Mouse (Mus musculus) MEL (cell line): ENCODE results near the gene Naa40. TPM values are rescaled to one million over a fixed set of nuclear protein-coding genes. Genes with fewer than 3 reads are reported as not detected.
A peak's percentile ranks its signal among the peaks of the same experiment; 100 is the strongest.

Experiments used
- DNase-seq: peaks from one replicate; pipeline ENCODE4 v3.0.0; 2011; ENCODE audit warnings: low read depth, low spot score
- H3K27ac ChIP-seq: 2 replicates; pipeline ENCODE4 v1.5.1; 2012; ENCODE audit warnings: low read depth, mild to moderate bottlenecking, control low read depth, low read length, moderate library complexity; ENCODE audit not compliant: control insufficient read depth
- H3K27me3 ChIP-seq, 2 experiments: fragments of 150-350 bp in 1 of 2; sonication (generic) in 1 of 2; 2 replicates each; pipeline ENCODE4 v1.6.1; 2012; ENCODE audit warnings: low read length in 2 of 2, mild to moderate bottlenecking in 2 of 2, improper control_type of control experiment in 1 of 2, moderate library complexity in 1 of 2; ENCODE audit not compliant: insufficient read depth in 2 of 2, control insufficient read depth in 1 of 2
- H3K36me3 ChIP-seq, 2 experiments: 2 replicates each; pipeline ENCODE4 v1.6.1; 2012 to 2014; ENCODE audit warnings: low read length in 2 of 2, improper control_type of control experiment in 1 of 2, inconsistent platforms in 1 of 2, mild to moderate bottlenecking in 1 of 2; ENCODE audit not compliant: insufficient read depth in 2 of 2, control insufficient read depth in 1 of 2
- H3K4me1 ChIP-seq, 2 experiments: fragments of 150-350 bp in 1 of 2; sonication (generic) in 1 of 2; 2 replicates each; pipeline ENCODE4 v1.6.1; 2012; ENCODE audit warnings: low read length in 2 of 2, improper control_type of control experiment in 1 of 2, mild to moderate bottlenecking in 1 of 2; ENCODE audit not compliant: insufficient read depth in 2 of 2, control insufficient read depth in 1 of 2
- H3K4me3 ChIP-seq, 2 experiments: fragments of 150-350 bp in 1 of 2; sonication (generic) in 1 of 2; 2 replicates each; pipeline ENCODE4 v1.5.1; 2012; ENCODE audit warnings: low read depth in 2 of 2, low read length in 2 of 2, mild to moderate bottlenecking in 2 of 2, moderate library complexity in 2 of 2, control low read depth in 1 of 2, improper control_type of control experiment in 1 of 2; ENCODE audit not compliant: control insufficient read depth in 1 of 2, insufficient read depth in 1 of 2
- H3K79me2 ChIP-seq: 2 replicates; pipeline ENCODE4 v1.6.1; 2012; ENCODE audit warnings: mild to moderate bottlenecking, low read length, moderate library complexity; ENCODE audit not compliant: control insufficient read depth, poor library complexity, insufficient read depth
- H3K9ac ChIP-seq: 2 replicates; pipeline ENCODE4 v1.6.1; 2012; ENCODE audit warnings: low read depth, mild to moderate bottlenecking, control low read depth, low read length, moderate library complexity; ENCODE audit not compliant: control insufficient read depth, poor library complexity, severe bottlenecking
- H3K9me3 ChIP-seq: fragments of 150-350 bp; sonication (generic); replicated peaks from 2 replicates; pipeline ENCODE4 v1.6.1; 2012; ENCODE audit warnings: mild to moderate bottlenecking, low read length, improper control_type of control experiment, moderate library complexity; ENCODE audit not compliant: insufficient read depth
- BHLHE40 ChIP-seq: IDR thresholded peaks from 2 replicates; pipeline ENCODE4 v1.6.1; 2012; ENCODE audit warnings: low read depth, mild to moderate bottlenecking, inconsistent platforms, low read length, improper control_type of control experiment, borderline replicate concordance
- CHD1 ChIP-seq: IDR thresholded peaks from 2 replicates; pipeline ENCODE4 v1.6.1; 2012; ENCODE audit warnings: low read depth, mild to moderate bottlenecking, inconsistent platforms, low read length, improper control_type of control experiment
- CHD2 ChIP-seq: IDR thresholded peaks from 2 replicates; pipeline ENCODE4 v1.6.1; 2011; ENCODE audit warnings: low read length, improper control_type of control experiment
- CTCF ChIP-seq, 3 experiments: IDR thresholded peaks in 2 of 3; conservative IDR thresholded peaks in 1 of 3; 2 replicates each; pipeline ENCODE4 v1.5.1; 2011 to 2012; ENCODE audit warnings: low read length in 3 of 3, low read depth in 2 of 3, mild to moderate bottlenecking in 2 of 3, improper control_type of control experiment in 1 of 3, inconsistent platforms in 1 of 3, mixed read lengths in 1 of 3, moderate library complexity in 1 of 3; ENCODE audit not compliant: control insufficient read depth in 1 of 3, insufficient read depth in 1 of 3, poor library complexity in 1 of 3, severe bottlenecking in 1 of 3
- E2F4 ChIP-seq: IDR thresholded peaks from 2 replicates; pipeline ENCODE4 v1.6.1; 2011; ENCODE audit warnings: low read depth, low read length, improper control_type of control experiment, borderline replicate concordance
- ELF1 ChIP-seq: IDR thresholded peaks from 2 replicates; pipeline ENCODE4 v1.6.1; 2014; ENCODE audit warnings: low read depth, mild to moderate bottlenecking, inconsistent platforms, low read length, improper control_type of control experiment, moderate library complexity
- EP300 ChIP-seq, 2 experiments: IDR thresholded peaks; 2 replicates each; pipeline ENCODE4 v1.6.1; 2011; ENCODE audit warnings: improper control_type of control experiment in 2 of 2, low read length in 2 of 2, low read depth in 1 of 2, mild to moderate bottlenecking in 1 of 2
- ETS1 ChIP-seq: IDR thresholded peaks from 2 replicates; pipeline ENCODE4 v1.6.1; 2012; ENCODE audit warnings: low read depth, mild to moderate bottlenecking, inconsistent platforms, low read length, improper control_type of control experiment, moderate library complexity
- GABPA ChIP-seq: IDR thresholded peaks from 2 replicates; pipeline ENCODE4 v1.6.1; 2012; ENCODE audit warnings: low read depth, mild to moderate bottlenecking, inconsistent platforms, low read length, improper control_type of control experiment, moderate library complexity
- GATA1 ChIP-seq: IDR thresholded peaks from 2 replicates; pipeline ENCODE4 v1.6.1; 2011; ENCODE audit warnings: low read depth, low read length, improper control_type of control experiment
- HCFC1 ChIP-seq: IDR thresholded peaks from 2 replicates; pipeline ENCODE4 v1.6.1; 2012; ENCODE audit warnings: low read depth, mild to moderate bottlenecking, inconsistent platforms, low read length, improper control_type of control experiment, moderate library complexity
- JUND ChIP-seq: IDR thresholded peaks from 2 replicates; pipeline ENCODE4 v1.6.1; 2011; ENCODE audit warnings: low read depth, mild to moderate bottlenecking, improper control_type of control experiment, low read length
- KAT2A ChIP-seq: conservative IDR thresholded peaks from 2 replicates; pipeline ENCODE4 v1.6.1; 2012; ENCODE audit warnings: low read depth, low read length, improper control_type of control experiment, inconsistent platforms
- MAFK ChIP-seq: IDR thresholded peaks from 2 replicates; pipeline ENCODE4 v1.6.1; 2011; ENCODE audit warnings: low read depth, mild to moderate bottlenecking, low read length, improper control_type of control experiment, borderline replicate concordance
- MAX ChIP-seq: IDR thresholded peaks from 2 replicates; pipeline ENCODE4 v1.6.1; 2011; ENCODE audit warnings: low read length, improper control_type of control experiment
- MAZ ChIP-seq: IDR thresholded peaks from 2 replicates; pipeline ENCODE4 v1.6.1; 2012; ENCODE audit warnings: low read depth, mild to moderate bottlenecking, inconsistent platforms, low read length, improper control_type of control experiment
- MEF2A ChIP-seq: IDR thresholded peaks from 2 replicates; pipeline ENCODE4 v1.6.1; 2014; ENCODE audit warnings: low read depth, mild to moderate bottlenecking, inconsistent platforms, low read length, improper control_type of control experiment; ENCODE audit not compliant: poor library complexity, insufficient replicate concordance, severe bottlenecking; ENCODE audit errors: extremely low read depth
- MXI1 ChIP-seq: IDR thresholded peaks from 2 replicates; pipeline ENCODE4 v1.6.1; 2011; ENCODE audit warnings: mild to moderate bottlenecking, low read depth, low read length, improper control_type of control experiment
- MYB ChIP-seq: IDR thresholded peaks from 2 replicates; pipeline ENCODE4 v1.6.1; 2011; ENCODE audit warnings: mild to moderate bottlenecking, low read depth, low read length, improper control_type of control experiment
- MYC ChIP-seq: IDR thresholded peaks from 2 replicates; pipeline ENCODE4 v1.6.1; 2011; ENCODE audit warnings: low read depth, mild to moderate bottlenecking, low read length, improper control_type of control experiment, moderate library complexity
- POLR2A ChIP-seq, 2 experiments: IDR thresholded peaks; 2 replicates each; pipeline ENCODE4 v1.6.1; 2011 to 2012; ENCODE audit warnings: low read length in 2 of 2, mild to moderate bottlenecking in 2 of 2, control low read depth in 1 of 2, improper control_type of control experiment in 1 of 2, low read depth in 1 of 2, moderate library complexity in 1 of 2; ENCODE audit not compliant: control insufficient read depth in 1 of 2, insufficient read depth in 1 of 2, poor library complexity in 1 of 2
- POLR2AphosphoS2 ChIP-seq: IDR thresholded peaks from 2 replicates; pipeline ENCODE4 v1.6.1; 2011; ENCODE audit warnings: low read length, improper control_type of control experiment
- POLR2AphosphoS5 ChIP-seq: IDR thresholded peaks from 2 replicates; pipeline ENCODE4 v1.6.1; 2012; ENCODE audit warnings: low read depth, borderline replicate concordance, mild to moderate bottlenecking, inconsistent platforms, low read length, moderate library complexity, mixed read lengths
- RAD21 ChIP-seq: IDR thresholded peaks from 2 replicates; pipeline ENCODE4 v1.6.1; 2011; ENCODE audit warnings: mild to moderate bottlenecking, low read depth, low read length, improper control_type of control experiment
- RCOR1 ChIP-seq: IDR thresholded peaks from 2 replicates; pipeline ENCODE4 v1.6.1; 2012; ENCODE audit warnings: low read depth, mild to moderate bottlenecking, inconsistent platforms, low read length, improper control_type of control experiment
- SIN3A ChIP-seq: IDR thresholded peaks from 2 replicates; pipeline ENCODE4 v1.6.1; 2012; ENCODE audit warnings: low read length, improper control_type of control experiment, inconsistent platforms
- SMC3 ChIP-seq: IDR thresholded peaks from 2 replicates; pipeline ENCODE4 v1.6.1; 2011; ENCODE audit warnings: low read depth, low read length, improper control_type of control experiment
- TBP ChIP-seq: IDR thresholded peaks from 2 replicates; pipeline ENCODE4 v1.8.0; 2011; ENCODE audit warnings: low read depth, low read length, improper control_type of control experiment
- TCF12 ChIP-seq: IDR thresholded peaks from 2 replicates; pipeline ENCODE4 v1.6.1; 2014; ENCODE audit warnings: low read depth, mild to moderate bottlenecking, inconsistent platforms, low read length, improper control_type of control experiment, moderate library complexity
- UBTF ChIP-seq: IDR thresholded peaks from 2 replicates; pipeline ENCODE4 v1.6.1; 2012; ENCODE audit warnings: low read depth, mild to moderate bottlenecking, inconsistent platforms, low read length, improper control_type of control experiment, moderate library complexity, borderline replicate concordance; ENCODE audit not compliant: insufficient read depth
- USF1 ChIP-seq: IDR thresholded peaks from 2 replicates; pipeline ENCODE4 v1.6.1; 2014; ENCODE audit warnings: low read depth, mild to moderate bottlenecking, inconsistent platforms, low read length, improper control_type of control experiment, moderate library complexity
- USF2 ChIP-seq, 2 experiments: IDR thresholded peaks; 2 replicates each; pipeline ENCODE4 v1.6.1; 2011 to 2012; ENCODE audit warnings: improper control_type of control experiment in 2 of 2, low read length in 2 of 2, borderline replicate concordance in 1 of 2, inconsistent platforms in 1 of 2, low read depth in 1 of 2, mild to moderate bottlenecking in 1 of 2; ENCODE audit not compliant: insufficient read depth in 1 of 2
- ZKSCAN1 ChIP-seq: IDR thresholded peaks from 2 replicates; pipeline ENCODE4 v1.6.1; 2012; ENCODE audit warnings: low read depth, mild to moderate bottlenecking, inconsistent platforms, low read length, improper control_type of control experiment, moderate library complexity
- ZMIZ1 ChIP-seq: IDR thresholded peaks from 2 replicates; pipeline ENCODE4 v1.6.1; 2012; ENCODE audit warnings: low read depth, mild to moderate bottlenecking, inconsistent platforms, low read length, improper control_type of control experiment, moderate library complexity
- ZNF384 ChIP-seq: IDR thresholded peaks from 2 replicates; pipeline ENCODE4 v1.6.1; 2012; ENCODE audit warnings: low read depth, mild to moderate bottlenecking, inconsistent platforms, low read length, improper control_type of control experiment
- polyA plus RNA-seq, 2 experiments: library from polyadenylated mRNA; stranded (reverse) in 1 of 2; unstranded in 1 of 2; fragments of >175 nt in 1 of 2; fragments of >200 nt in 1 of 2; gene quantifications; 2 replicates each; pipeline versions ENCODE4 v1.2.1 to v1.2.4; 2012; ENCODE audit warnings: low replicate concordance in 2 of 2, low read depth in 1 of 2; ENCODE audit not compliant: insufficient read length in 2 of 2, insufficient read depth in 1 of 2, missing spikeins in 1 of 2
- total RNA-seq: library from RNA; depleted of rRNA; stranded (reverse); fragments of 300-350 nt; gene quantifications from 2 replicates; pipeline ENCODE4 v1.2.3, GENCODE M21; 2012

Gene Naa40
- total and polyA plus RNA-seq, 3 experiments = 46.8 to 75.7 TPM; not detected in 1

- H3K4me1 ChIP-seq = peaks cover 0 to 29% of the 10 kb centered on the region in 2 experiments; a peak in 3 of 4 replicates
- peaks cover 0 to 4% of the 10 kb centered on the region in 2 experiments; a peak in 1 of 4 replicates for H3K36me3 ChIP-seq
- H3K27ac ChIP-seq = peak overlapping the region; percentile 55
- peaks cover 5% of the 10 kb centered on the region for H3K79me2 ChIP-seq
- DNase-seq = peak; percentile 92
- no peaks in the 10 kb centered on the region for H3K9me3 ChIP-seq
- no peaks in the 10 kb centered on the region for H3K27me3 ChIP-seq
- peak overlapping the region; percentile 83 for H3K9ac ChIP-seq
- peak overlapping the region; percentile 80 to 92 for H3K4me3 ChIP-seq
- TF ChIP-seq CHD2 = no peak
- TF ChIP-seq EP300 (IDR thresholded peaks at IDR 0.05; ENCODE audit: low read depth in 1 of 2, low read length in 2 of 2) = no peak
- 0 out of 6 replicates have a peak, but pooled peaks of 1 of the 3 experiments have one; percentile 2 for TF ChIP-seq CTCF (IDR thresholded peaks at IDR 0.05 in 2 of 3, conservative IDR thresholded peaks at IDR 0.05 in 1 of 3; ENCODE audit: control insufficient read depth in 1 of 3, insufficient read depth in 1 of 3, low read depth in 2 of 3, low read length in 3 of 3, poor library complexity in 1 of 3, severe bottlenecking in 1 of 3)
- no peak for TF ChIP-seq ZNF384
- peak; percentile 24; the same call in 1 of the 2 replicates for TF ChIP-seq SIN3A
- no peak for TF ChIP-seq E2F4
- peak; percentile 63 for TF ChIP-seq HCFC1
- no peak for TF ChIP-seq RCOR1
- no peak for TF ChIP-seq MYB
- peak; percentile 21 to 58; a peak in 3 of 4 replicates for TF ChIP-seq POLR2A (IDR thresholded peaks at IDR 0.05; ENCODE audit: control insufficient read depth in 1 of 2, insufficient read depth in 1 of 2, low read depth in 1 of 2, low read length in 2 of 2, poor library complexity in 1 of 2)
- no peak for TF ChIP-seq TBP
- no peak for TF ChIP-seq BHLHE40
- TF ChIP-seq USF2 (IDR thresholded peaks at IDR 0.05; ENCODE audit: borderline replicate concordance in 1 of 2, insufficient read depth in 1 of 2, low read depth in 1 of 2, low read length in 2 of 2) = no peak
- TF ChIP-seq POLR2AphosphoS2 = no peak; the same call in 1 of the 2 replicates
- TF ChIP-seq MEF2A = no peak
- no peak; the same call in 1 of the 2 replicates for TF ChIP-seq KAT2A
- TF ChIP-seq USF1 = no peak
- no peak for TF ChIP-seq GATA1
- no peak for TF ChIP-seq ZKSCAN1
- TF ChIP-seq ELF1 = no peak
- TF ChIP-seq CHD1 = no peak
- no peak for TF ChIP-seq RAD21
- TF ChIP-seq POLR2AphosphoS5 = no peak
- TF ChIP-seq SMC3 = no peak
- peak; percentile 73 for TF ChIP-seq ZMIZ1
- peak; percentile 54 for TF ChIP-seq TCF12
- TF ChIP-seq MAFK = no peak
- peak; percentile 64; the same call in 1 of the 2 replicates for TF ChIP-seq MAZ
- TF ChIP-seq MXI1 = peak; percentile 42; the same call in 1 of the 2 replicates
- peak; percentile 52; the same call in 1 of the 2 replicates for TF ChIP-seq ETS1
- no peak for TF ChIP-seq JUND
- TF ChIP-seq MYC = no peak
- TF ChIP-seq UBTF = no peak
- TF ChIP-seq MAX = peak; percentile 48; the same call in 1 of the 2 replicates
- no peak for TF ChIP-seq GABPA
These were observed 27.1 kb upstream of the Naa40 start for GRCm38 (mm10) chr19:7267781-7268721.
